Mouse (Mus musculus): ENCODE results near the gene Plk5. TPM values are rescaled to one million over a fixed set of nuclear protein-coding genes. Genes with fewer than 3 reads are reported as not detected.

Gene Plk5
- polyA plus RNA-seq, 1 experiment from 2014 or later: 0.18 TPM

- peak within 1 kb of the TSS; percentile 97 for H3K4me2 ChIP-seq (ENCODE audit: low read depth, low read length)
- peaks cover 3% of the 10 kb centered on the region for H3K36me3 ChIP-seq (ENCODE audit: control insufficient read depth, insufficient read depth)
- peak within 1 kb of the TSS; percentile 73 for H3K9ac ChIP-seq (ENCODE audit: low read depth, low read length)
- H3K4me1 ChIP-seq (ENCODE audit: control insufficient read depth, low read depth, low read length): peaks cover 53% of the 10 kb centered on the region
- H3K27me3 ChIP-seq (ENCODE audit: control insufficient read depth, insufficient read depth, low read depth, low read length): no peaks in the 10 kb centered on the region
- ATAC-seq (ENCODE audit: low read depth): peak; percentile 85
- H3K4me3 ChIP-seq (ENCODE audit: low read depth, low read length): peak within 1 kb of the TSS; percentile 70
- peak within 1 kb of the TSS; percentile 98 for H3K27ac ChIP-seq (ENCODE audit: low read length)
- H3K9me3 ChIP-seq (replicated peaks; ENCODE audit: control insufficient read depth, low read length): no peaks in the 10 kb centered on the region
- WGBS (ENCODE audit: insufficient replicate concordance): 5% methylated on average over 36 of the region's 36 CpGs
Measured at GRCm38 (mm10) chr10:80329273-80330081, 26.8 kb upstream of the Plk5 start, which contains the start of the genes Pcsk4 and Reep6. Pcsk4 (minus strand) TSS chr10:80329498. Reep6 (plus strand) TSS chr10:80329953.

DNA sequence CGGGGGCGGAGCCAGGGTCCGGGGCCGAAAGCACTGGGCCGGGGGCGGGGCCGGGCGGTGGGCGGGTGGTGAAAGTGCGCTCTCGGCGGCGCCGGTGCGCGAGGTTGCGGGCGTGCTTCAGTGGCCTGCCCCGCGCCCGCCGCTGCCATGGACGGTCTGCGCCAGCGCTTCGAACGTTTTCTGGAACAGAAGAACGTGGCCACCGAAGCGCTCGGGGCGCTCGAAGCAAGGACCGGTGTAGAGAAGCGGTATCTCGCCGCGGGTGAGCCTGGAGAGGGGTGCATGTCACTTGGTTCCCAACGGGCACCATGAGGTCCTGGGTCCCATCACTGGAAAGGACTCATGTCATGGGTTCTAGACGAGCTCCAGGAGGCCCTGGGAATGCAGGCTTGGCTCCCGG is 26.2 kb upstream of the Plk5 start:
- WGBS (ENCODE audit: insufficient replicate concordance): under 1% methylated on average over 41 of the region's 41 CpGs
- peak overlapping the region; percentile 73 for H3K9ac ChIP-seq (ENCODE audit: low read depth, low read length)
- H3K27me3 ChIP-seq (ENCODE audit: control insufficient read depth, insufficient read depth, low read depth, low read length): no peaks in the 10 kb centered on the region
- no peak for ATAC-seq (ENCODE audit: low read depth)
- peaks cover 9% of the 10 kb centered on the region for H3K36me3 ChIP-seq (ENCODE audit: control insufficient read depth, insufficient read depth)
- peaks cover 47% of the 10 kb centered on the region for H3K4me1 ChIP-seq (ENCODE audit: control insufficient read depth, low read depth, low read length)
- peak overlapping the region; percentile 98 for H3K27ac ChIP-seq (ENCODE audit: low read length)
- peak overlapping the region; percentile 70 for H3K4me3 ChIP-seq (ENCODE audit: low read depth, low read length)
- H3K9me3 ChIP-seq (replicated peaks; ENCODE audit: control insufficient read depth, low read length): no peaks in the 10 kb centered on the region
- H3K4me2 ChIP-seq (ENCODE audit: low read depth, low read length): peak overlapping the region; percentile 97

DNA sequence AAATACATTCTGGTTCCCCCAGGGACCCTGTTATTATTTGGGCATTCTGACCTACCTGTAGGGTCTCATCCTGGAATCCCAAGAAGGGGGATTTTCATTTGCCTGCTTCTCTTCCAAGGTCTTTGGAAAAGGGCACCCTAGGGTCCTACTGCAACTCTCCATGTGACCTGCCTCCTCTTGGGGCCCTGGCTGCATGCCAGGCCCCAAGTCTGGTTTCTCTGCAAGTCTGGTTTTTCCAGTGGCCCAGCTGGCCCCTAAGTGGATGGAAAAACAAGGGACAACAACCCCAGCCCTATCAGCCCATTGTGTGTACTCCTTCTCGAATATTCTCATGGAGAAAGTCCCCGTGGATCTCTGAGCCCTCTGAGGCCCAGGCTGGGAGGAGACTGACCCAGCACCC is 25.4 kb upstream of the Plk5 start:
- WGBS (ENCODE audit: insufficient replicate concordance): 50% methylated on average over 2 of the region's 2 CpGs
- no peaks in the 10 kb centered on the region for H3K9me3 ChIP-seq (replicated peaks; ENCODE audit: control insufficient read depth, low read length)
- H3K4me2 ChIP-seq (ENCODE audit: low read depth, low read length): peak overlapping the region; percentile 97
- H3K36me3 ChIP-seq (ENCODE audit: control insufficient read depth, insufficient read depth): peaks cover 17% of the 10 kb centered on the region
- no peak for ATAC-seq (ENCODE audit: low read depth)
- peak overlapping the region; percentile 70 for H3K4me3 ChIP-seq (ENCODE audit: low read depth, low read length)
- H3K9ac ChIP-seq (ENCODE audit: low read depth, low read length): peak overlapping the region; percentile 73
- peaks cover 45% of the 10 kb centered on the region for H3K4me1 ChIP-seq (ENCODE audit: control insufficient read depth, low read depth, low read length)
- H3K27me3 ChIP-seq (ENCODE audit: control insufficient read depth, insufficient read depth, low read depth, low read length): no peaks in the 10 kb centered on the region
- peak overlapping the region; percentile 98 for H3K27ac ChIP-seq (ENCODE audit: low read length)

DNA sequence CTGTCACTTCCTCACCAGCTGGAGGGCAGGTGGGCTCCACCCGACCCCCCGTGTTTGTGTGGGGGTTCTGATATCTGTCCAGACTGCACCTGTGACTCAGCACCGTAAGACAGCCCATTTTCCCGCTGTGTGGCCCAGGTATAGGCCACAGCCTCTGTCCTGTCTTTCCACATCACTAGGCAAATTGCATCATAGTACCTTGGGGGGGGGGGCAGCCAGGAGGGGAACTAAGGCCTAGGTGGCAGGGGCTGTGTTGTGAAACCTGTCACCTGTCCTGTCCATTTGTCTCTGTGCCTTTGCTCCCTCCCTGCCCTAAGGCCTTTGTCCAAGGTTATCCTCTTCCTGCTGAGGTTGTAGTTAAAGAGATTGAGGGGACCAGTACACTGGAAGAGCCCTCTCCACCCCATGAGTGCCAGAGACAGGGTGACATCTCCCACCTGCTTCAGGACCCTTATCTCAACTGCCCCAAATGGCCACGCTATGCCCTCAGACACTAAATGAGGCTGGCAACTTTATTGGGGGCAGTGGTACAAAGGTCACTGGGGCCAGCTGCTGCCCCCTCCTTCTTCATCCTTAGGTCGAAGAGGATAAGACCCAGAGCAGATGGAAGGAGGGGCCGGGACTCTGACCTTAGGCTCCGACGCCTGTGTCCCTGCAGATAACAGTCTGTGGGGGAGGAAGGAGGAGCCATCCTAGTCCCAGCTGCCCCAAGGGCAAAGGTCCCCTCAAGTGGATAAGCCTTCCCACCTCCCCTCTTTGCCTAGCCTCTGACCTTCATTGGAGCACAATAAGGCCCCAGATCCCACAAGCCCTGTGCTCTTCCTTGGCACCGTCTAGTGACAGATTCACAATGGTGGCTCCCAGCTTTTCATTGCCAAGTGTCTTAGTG is 24.4 kb upstream of the Plk5 start:
- Histone ChIP-seq H3K4me2 (ENCODE audit: low read depth, low read length) (peak overlapping the region; percentile 97), H3K4me1 (ENCODE audit: control insufficient read depth, low read depth, low read length) (peaks cover 45% of the 10 kb centered on the region), H3K27me3 (ENCODE audit: control insufficient read depth, insufficient read depth, low read depth, low read length) (no peaks in the 10 kb centered on the region), H3K9ac (ENCODE audit: low read depth, low read length) (peak overlapping the region; percentile 73), H3K9me3 (replicated peaks; ENCODE audit: control insufficient read depth, low read length) (no peaks in the 10 kb centered on the region), H3K36me3 (ENCODE audit: control insufficient read depth, insufficient read depth) (peaks cover 22% of the 10 kb centered on the region), H3K4me3 (ENCODE audit: low read depth, low read length) (peak overlapping the region; percentile 70), H3K27ac (ENCODE audit: low read length) (peak overlapping the region; percentile 98)
- 21% methylated on average over 10 of the region's 10 CpGs for WGBS (ENCODE audit: insufficient replicate concordance)
- peak; percentile 75 for ATAC-seq (ENCODE audit: low read depth)

DNA sequence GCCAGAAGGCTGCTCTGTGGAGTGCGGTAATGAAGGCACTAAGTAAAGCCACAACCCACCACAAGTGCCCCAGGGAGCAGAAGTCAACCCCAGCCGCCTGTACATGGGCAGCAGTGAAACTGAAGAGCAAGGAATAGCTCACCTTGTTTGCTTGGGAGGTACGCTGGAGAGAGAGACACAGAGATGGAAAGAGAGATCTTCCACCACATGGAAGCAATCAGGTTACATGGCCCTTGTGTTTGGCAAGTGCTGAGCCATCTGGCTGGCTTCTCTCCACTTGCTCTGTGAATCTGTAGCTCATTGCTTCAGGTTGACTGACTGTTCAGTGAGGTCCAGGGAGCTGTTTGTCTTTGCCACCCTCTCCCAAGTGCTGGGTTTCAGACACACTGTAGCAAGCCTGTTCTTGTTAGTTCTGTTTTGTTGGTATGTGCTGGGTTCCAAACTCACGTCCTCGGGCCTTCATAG is 23.7 kb upstream of the Plk5 start:
- no peaks in the 10 kb centered on the region for H3K27me3 ChIP-seq (ENCODE audit: control insufficient read depth, insufficient read depth, low read depth, low read length)
- ATAC-seq (ENCODE audit: low read depth): no peak
- H3K4me3 ChIP-seq (ENCODE audit: low read depth, low read length): peak overlapping the region; percentile 35
- WGBS (ENCODE audit: insufficient replicate concordance): 53% methylated on average over 5 of the region's 5 CpGs
- no peaks in the 10 kb centered on the region for H3K9me3 ChIP-seq (replicated peaks; ENCODE audit: control insufficient read depth, low read length)
- H3K9ac ChIP-seq (ENCODE audit: low read depth, low read length): peak overlapping the region; percentile 73
- H3K36me3 ChIP-seq (ENCODE audit: control insufficient read depth, insufficient read depth): peaks cover 22% of the 10 kb centered on the region
- peaks cover 45% of the 10 kb centered on the region for H3K4me1 ChIP-seq (ENCODE audit: control insufficient read depth, low read depth, low read length)
- H3K27ac ChIP-seq (ENCODE audit: low read length): peak overlapping the region; percentile 98
- peak overlapping the region; percentile 97 for H3K4me2 ChIP-seq (ENCODE audit: low read depth, low read length)

DNA sequence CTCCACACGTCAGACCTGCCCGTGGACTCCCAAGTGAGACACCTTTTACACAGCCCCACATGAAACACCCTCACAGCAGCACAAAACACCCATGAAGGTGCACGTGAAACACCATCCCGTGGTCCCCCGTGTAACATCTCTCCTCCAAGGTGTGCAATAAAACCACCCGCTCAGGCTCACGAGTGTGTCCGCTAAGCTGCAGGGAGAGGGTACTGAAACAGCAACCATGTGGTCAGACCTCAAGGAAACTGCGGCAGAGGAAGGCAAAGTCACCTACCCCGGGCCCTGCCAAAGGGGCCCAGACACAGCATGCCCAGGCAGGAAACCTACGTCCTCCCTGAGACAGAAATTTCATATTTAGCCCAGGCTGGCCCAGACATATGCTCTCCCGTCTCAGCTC is 20.0 kb upstream of the Plk5 start:
- Histone ChIP-seq H3K9ac (ENCODE audit: low read depth, low read length) (no peak overlapping the region), H3K4me3 (ENCODE audit: low read depth, low read length) (no peak overlapping the region), H3K36me3 (ENCODE audit: control insufficient read depth, insufficient read depth) (peaks cover 22% of the 10 kb centered on the region), H3K4me1 (ENCODE audit: control insufficient read depth, low read depth, low read length) (peaks cover 39% of the 10 kb centered on the region), H3K27me3 (ENCODE audit: control insufficient read depth, insufficient read depth, low read depth, low read length) (peaks cover 10% of the 10 kb centered on the region), H3K4me2 (ENCODE audit: low read depth, low read length) (no peak overlapping the region), H3K27ac (ENCODE audit: low read length) (no peak overlapping the region), H3K9me3 (replicated peaks; ENCODE audit: control insufficient read depth, low read length) (no peaks in the 10 kb centered on the region)
- WGBS (ENCODE audit: insufficient replicate concordance): 68% methylated on average over 12 of the region's 12 CpGs
- no peak for ATAC-seq (ENCODE audit: low read depth)

GRCm38 (mm10) chr10:80339941-80340750 is 16.1 kb upstream of the Plk5 start:
- Histone ChIP-seq H3K27me3 (ENCODE audit: control insufficient read depth, insufficient read depth, low read depth, low read length) (peaks cover 30% of the 10 kb centered on the region), H3K4me2 (ENCODE audit: low read depth, low read length) (peak overlapping the region; percentile 56), H3K36me3 (ENCODE audit: control insufficient read depth, insufficient read depth) (peaks cover 12% of the 10 kb centered on the region; the same call in 1 of the 2 replicates), H3K9me3 (replicated peaks; ENCODE audit: control insufficient read depth, low read length) (no peaks in the 10 kb centered on the region), H3K9ac (ENCODE audit: low read depth, low read length) (peak overlapping the region; percentile 26; the same call in 1 of the 2 replicates), H3K4me1 (ENCODE audit: control insufficient read depth, low read depth, low read length) (peaks cover 54% of the 10 kb centered on the region), H3K27ac (ENCODE audit: low read length) (no peak overlapping the region), H3K4me3 (ENCODE audit: low read depth, low read length) (peak overlapping the region; percentile 17)
- ATAC-seq (ENCODE audit: low read depth): peak; percentile 25; the same call in 1 of the 2 replicates
- WGBS (ENCODE audit: insufficient replicate concordance): 14% methylated on average over 19 of the region's 19 CpGs

- Histone ChIP-seq H3K4me1 (ENCODE audit: control insufficient read depth, low read depth, low read length) (peaks cover 62% of the 10 kb centered on the region), H3K27me3 (ENCODE audit: control insufficient read depth, insufficient read depth, low read depth, low read length) (peaks cover 30% of the 10 kb centered on the region), H3K36me3 (ENCODE audit: control insufficient read depth, insufficient read depth) (peaks cover 4% of the 10 kb centered on the region; the same call in 1 of the 2 replicates), H3K4me2 (ENCODE audit: low read depth, low read length) (0 out of 2 replicates have a peak overlapping the region, but pooled peaks have one; percentile 56), H3K9me3 (replicated peaks; ENCODE audit: control insufficient read depth, low read length) (no peaks in the 10 kb centered on the region), H3K27ac (ENCODE audit: low read length) (no peak overlapping the region), H3K9ac (ENCODE audit: low read depth, low read length) (no peak overlapping the region), H3K4me3 (ENCODE audit: low read depth, low read length) (no peak overlapping the region; the same call in 1 of the 2 replicates)
- 27% methylated on average over 21 of the region's 21 CpGs for WGBS (ENCODE audit: insufficient replicate concordance)
- no peak for ATAC-seq (ENCODE audit: low read depth)
Measured at GRCm38 (mm10) chr10:80341026-80341425, 15.2 kb upstream of the Plk5 start.
